Mouse (Mus musculus): ENCODE results near the gene Xrra1.
"Not testable (repeated sequence)": the region's sequence is repeated elsewhere in the genome, so short reads cannot be mapped to it uniquely, and the experiment has no call there.

Gene Xrra1

DNA sequence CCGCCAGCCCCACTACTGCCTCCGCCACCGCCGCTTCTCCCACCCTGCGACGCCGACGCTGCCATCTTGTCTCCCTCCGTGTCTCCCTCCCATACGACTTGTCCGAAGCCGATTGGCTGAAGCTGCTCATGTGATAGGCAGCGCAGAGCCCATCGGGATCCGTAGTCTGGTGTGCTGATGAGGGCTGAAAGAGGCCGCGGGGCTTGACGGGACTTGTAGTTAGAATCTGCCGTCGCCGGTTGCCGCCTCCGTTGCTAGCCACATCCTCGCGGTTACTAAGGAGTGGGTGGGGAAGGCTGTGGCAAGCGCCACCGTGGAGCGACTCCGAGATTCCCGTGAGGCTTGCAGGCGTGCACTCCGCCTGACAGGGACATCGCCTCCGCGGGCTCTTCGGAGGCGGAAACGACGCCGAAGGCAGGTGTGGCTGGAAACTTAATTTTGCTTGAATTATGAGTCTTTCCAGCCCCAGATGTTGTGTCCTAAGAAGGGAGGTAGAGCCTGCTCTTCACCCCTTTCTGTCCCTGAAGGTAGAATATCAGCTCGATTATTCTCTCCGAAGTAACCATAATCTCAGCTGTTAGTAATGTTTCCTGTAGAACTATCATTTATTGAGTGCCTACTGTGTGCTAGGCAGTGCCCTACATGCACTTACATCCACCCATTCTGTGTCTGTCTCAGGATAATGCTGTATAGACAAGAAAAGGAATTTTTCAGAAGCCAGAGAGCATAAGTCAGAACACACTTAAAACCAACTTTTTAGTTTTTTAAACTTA, at the start of gene Xrra1:
TSS of gene Xrra1 (plus strand) at position 304 of the 773 bp plus-strand sequence.
- DNase-seq (ENCODE audit: low spot score), result peak; percentile 97

DNA sequence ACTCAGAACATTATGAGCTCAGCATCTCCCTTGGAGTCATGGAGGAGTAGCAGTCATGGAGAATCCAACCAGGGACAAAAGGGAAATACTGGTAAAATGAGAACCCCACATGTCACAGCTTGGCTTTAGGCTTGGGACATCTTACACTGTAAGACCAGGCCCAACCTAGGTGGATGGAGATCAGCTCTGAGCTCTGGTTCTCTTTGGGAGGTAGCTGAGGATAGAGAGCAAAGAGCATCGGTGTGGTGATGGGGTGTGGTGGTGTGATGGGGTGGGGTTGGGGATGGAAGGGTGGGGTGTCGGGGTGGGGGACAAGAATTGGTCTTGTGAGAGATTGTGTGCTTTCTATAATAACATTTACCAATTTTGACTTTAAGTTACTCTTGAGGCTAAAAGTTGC, 48.1 kb upstream of the Xrra1 start:
- DNase-seq (ENCODE audit: low spot score), result no peak

DNA sequence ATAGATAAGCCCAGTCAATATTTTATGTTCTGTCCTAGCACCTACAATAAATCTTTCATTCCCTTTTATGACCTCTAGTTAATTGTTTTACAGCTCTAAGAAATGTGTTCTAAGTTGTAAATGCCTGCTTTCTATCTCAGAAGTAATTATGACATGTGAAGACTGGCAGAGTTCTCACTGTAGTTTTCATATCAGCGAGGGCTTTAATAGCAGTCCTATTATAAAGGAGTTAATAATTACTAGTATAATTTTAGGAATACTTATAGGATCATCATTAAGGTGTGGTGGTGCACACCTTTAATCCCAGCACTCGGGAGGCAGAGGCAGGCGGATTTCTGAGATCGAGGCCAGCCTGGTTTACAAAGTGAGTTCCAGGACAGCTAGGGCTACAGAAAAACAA, 47.3 kb upstream of the Xrra1 start:
- DNase-seq (ENCODE audit: low spot score), result no peak

DNA sequence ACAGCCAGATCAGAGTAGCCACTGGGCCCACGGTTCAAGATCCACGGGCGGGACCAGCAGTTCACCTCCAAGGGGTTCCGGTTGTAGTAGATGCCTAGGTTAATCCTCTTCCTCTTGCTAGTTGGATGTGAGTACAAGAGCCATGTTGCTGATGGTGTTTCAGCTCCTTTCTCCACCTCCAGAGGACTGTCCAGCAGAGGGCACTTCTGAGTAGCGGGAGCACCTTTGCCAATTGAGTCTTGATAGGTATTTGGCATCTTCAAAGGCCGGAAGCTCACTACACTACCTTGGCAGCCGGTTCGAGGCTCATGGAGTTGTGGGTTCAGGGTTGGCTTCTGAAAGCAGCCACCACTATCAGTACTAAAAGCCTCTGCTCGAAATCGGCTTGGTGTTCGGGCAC, 45.5 kb upstream of the Xrra1 start:
- DNase-seq (ENCODE audit: low spot score), result no peak

DNA sequence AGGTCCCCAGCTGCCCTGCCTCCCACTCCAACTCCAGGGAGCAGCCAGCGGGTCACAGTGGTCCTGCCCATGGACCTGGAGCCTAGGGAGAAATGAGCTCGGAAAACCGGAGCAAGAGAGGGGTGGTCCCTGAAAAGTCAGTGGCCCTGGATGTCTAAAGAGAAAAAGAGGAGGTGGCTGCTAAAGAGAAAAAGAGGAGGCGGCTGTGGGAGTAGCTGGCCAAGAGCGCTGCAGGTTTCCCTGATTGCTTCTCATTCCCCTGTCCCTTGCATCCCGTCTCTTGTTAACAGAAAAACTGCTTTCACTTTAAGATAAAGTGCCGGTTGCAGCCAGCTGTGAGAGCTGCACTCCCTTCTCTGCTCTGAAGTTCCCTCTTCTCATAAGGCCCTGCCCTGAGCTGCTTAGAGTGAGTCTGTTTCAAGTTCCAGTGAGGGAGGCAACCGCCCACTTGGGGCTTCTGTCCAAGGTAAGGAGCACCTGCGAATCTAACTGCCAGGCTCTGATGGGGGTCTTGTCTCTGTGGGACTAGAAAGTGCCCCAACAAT, 40.7 kb upstream of the Xrra1 start:
- DNase-seq (ENCODE audit: low spot score), result not testable (repeated sequence)

DNA sequence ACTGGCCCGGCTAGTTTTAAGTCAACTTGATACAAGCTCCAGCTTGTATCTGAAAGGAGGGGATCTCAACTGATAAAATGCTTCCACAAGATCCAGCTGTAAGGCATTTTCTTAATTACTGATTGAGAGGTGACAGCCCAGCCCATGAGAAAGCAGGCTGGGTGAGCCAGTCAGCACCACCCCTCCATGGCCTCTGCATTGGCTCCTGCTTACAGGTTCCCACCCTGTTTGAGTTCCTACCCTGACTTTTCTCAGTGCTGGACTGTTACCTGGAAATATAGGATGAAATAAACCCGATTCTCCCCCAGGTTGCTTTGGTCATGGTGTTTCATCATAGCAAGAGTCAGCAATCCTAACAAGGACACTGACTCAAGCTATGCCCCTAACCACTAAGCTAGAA, 37.0 kb upstream of the Xrra1 start:
- no peak for DNase-seq (ENCODE audit: low spot score)

DNA sequence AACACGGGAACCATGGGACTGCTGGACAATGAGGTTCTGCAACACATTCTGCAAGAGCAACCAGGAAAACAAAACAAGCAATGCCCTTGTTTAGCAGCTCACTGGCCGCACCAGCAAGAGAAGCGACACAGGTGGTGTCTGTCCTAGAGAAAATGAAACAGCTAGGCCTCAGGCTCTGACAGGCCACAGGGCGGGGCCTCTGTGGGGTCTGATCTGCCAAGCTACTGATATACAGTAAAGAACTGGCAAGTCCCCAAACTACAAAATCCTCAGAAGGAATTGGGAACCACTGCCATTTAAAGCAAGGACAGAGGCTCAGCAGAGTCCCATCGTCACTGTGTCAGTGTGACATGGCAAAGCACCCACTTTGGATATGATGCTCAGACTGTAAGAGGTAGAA, 36.5 kb upstream of the Xrra1 start:
- no peak for DNase-seq (ENCODE audit: low spot score)

DNA sequence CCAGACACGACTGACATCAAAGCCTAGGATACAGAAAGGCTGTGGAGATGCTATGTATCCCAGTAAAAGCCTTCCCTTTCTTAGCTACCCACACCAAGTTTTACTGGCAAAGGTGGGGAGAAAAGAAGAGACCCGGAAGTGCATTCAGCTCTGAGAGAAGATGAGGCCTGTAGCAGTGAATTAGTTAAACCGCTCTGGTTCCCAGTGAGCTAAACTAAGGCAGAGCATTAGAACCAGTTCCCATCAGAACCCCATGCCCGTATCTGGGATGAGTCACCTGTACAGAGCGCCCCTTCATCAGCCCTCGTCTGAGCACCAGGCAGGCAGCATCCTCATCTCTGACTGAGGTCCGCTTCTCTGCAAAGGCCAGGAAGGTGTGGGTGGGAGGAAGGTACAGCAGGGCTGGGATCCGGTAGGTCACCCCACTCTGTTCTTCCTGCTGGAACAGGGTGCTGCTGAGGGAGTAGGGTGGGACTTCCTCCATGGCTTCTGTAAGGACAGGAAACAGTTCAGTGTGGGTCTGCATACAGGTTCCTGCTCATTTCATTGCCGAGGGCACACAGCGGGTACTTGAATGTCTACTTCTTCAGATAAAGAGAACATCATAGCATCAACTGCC, 35.8 kb upstream of the Xrra1 start:
- no peak for DNase-seq (ENCODE audit: low spot score)

DNA sequence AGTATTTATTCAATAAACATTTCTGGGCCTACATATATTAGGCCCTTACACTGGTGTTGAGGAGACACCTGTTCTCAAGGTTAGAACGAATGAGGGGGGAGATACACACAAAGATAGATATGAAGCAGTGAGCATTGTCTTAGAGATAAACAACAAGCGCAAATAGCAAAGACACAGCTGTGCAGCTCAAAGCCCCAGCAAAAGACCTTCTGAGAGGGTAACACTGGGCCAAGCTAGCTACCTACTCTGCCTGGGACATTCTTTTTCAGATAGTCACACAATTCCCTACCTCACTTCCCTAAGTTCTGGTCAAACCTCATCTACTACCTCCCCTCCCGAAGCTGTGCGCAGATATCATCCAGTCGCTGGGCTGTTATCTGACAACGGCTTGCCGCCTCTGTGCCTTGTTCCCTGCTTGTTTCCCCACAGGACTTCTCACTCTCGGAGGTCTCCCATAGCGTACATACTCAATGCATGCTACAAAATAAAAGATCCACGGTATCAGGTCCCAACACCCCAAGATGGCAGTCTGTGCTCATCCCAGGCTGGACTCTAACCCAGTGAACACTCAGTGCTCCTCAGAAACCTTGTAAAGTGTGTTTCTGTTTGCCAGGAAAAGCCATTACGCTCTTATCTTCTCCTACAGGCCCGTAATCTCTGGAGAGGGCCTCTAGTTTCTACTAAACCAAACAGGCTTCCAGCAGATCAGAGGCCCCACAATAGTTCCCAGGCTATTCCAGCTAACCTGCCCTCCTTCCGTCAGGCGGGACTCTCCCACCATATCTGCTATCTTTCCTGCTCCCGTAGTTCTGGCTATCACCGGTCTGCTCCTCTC, 34.0 kb upstream of the Xrra1 start:
- no peak for DNase-seq (ENCODE audit: low spot score)

DNA sequence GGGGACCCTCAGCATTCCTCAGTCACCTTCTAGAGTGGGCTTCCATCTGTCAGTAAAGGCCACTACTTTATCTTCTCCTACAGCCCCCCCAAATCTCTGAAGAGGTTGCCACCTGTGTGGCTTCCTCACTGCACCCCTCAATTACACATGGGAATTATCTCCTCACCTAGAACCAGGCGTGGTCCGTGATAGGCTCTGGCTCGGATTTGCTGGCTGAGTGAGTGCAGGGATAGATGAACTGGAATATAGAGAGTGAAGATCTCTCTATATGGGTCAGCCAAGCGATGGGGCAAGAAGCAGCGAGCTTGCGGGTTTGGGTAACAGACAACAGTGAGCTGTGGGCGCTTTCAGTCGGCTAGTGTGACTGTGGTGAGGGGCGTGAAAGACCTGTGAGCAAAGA, 33.4 kb upstream of the Xrra1 start:
- DNase-seq (ENCODE audit: low spot score), result no peak

DNA sequence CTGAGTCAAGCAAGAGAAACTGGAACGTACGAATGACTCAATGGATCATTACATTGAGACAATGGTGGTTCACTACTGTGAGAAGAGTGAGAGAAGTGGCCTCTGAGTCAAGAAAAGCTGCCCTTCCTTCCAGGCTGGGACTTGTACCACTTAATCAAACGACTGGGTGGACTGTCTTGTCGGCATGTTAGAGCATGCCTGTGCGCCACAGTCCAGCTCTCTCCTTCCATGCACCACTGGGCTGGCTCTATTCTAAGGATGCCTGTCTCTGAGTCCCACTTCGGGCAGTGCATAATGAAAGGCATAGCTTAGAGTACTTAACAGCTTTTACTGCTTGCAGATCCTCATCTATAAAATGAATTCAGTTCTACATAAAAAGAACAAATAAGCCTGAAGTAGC, 32.8 kb upstream of the Xrra1 start:
- DNase-seq (ENCODE audit: low spot score), result no peak

DNA sequence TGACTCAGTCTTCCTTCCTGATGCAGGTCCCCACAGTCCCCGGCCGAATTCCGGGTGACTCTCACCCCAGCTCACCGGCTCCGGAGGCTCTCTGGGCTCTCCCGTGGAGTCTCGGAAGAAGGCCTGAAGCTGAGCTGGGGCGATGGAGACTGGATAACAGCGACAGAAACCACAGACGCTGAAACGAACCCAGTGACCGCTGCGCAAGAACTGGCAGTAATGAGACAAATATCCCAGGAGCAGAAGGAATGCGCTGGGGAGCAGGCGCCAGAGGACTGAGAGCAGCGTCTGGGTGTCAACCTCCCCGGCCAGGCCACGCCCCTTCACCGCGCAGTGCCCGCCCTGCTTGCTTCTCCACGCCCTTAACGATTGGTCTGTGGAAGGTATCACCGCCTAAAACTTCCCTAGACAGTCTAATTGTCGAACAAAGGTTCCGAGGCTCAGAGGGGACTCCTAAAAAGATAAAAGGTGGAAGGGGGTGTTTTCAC, 30.8 kb upstream of the Xrra1 start, which contains the start of gene Neu3:
TSS of gene Neu3 (minus strand) at position 335 of the 488 bp plus-strand sequence.
- DNase-seq (ENCODE audit: low spot score), result peak; percentile 91

DNA sequence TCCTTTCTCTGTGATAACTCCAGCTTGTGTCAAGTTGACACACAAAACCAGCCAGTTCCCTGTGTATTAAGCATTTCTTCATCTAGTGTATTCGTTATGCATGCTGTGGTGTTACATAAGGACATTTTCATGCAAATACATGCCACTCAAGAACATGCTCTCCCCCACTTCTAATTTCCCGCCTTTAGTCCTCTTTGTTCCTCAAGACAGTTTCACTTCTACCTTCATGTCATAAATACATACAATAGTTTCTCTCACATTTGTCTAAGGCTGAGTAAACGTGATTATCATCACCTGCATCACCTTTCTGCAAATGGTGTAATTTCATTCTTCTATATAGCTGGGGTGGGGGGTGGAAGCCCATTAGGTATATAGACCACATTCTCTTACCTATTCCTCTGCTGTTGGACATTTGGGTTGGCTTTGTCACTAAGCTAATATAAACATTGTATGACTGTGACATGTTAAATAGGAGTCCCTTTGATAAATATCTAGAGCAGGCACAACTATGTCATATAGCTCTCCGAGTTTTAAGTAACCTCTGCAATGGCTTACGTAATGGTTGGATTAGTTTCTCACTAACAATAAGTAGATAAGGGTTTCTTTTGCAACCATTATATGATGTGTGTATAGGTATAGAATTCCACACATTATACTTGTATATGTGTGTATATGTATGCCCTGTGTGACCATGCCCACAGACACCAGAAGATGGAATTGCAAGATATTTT, 25.6 kb upstream of the Xrra1 start:
- no peak for DNase-seq (ENCODE audit: low spot score)

DNA sequence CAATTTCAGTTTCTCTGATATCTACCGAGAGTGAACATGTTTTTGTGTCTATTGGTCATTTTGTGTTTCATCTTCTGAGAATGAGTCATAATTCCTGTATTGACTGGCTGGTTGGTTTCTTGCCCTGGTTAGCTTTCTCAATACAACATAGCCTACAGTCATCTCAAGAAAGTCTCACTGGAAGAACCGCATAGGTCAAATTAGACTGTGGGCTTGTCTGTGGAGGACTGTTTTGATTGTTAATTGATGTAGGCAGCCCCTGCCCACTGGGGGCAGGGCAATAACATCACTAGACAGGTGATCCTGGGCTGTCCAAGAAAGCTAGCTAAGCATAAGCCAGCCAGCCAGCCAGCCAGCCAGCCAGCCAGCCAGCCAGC, 25.1 kb upstream of the Xrra1 start:
- DNase-seq (ENCODE audit: low spot score), result no peak

DNA sequence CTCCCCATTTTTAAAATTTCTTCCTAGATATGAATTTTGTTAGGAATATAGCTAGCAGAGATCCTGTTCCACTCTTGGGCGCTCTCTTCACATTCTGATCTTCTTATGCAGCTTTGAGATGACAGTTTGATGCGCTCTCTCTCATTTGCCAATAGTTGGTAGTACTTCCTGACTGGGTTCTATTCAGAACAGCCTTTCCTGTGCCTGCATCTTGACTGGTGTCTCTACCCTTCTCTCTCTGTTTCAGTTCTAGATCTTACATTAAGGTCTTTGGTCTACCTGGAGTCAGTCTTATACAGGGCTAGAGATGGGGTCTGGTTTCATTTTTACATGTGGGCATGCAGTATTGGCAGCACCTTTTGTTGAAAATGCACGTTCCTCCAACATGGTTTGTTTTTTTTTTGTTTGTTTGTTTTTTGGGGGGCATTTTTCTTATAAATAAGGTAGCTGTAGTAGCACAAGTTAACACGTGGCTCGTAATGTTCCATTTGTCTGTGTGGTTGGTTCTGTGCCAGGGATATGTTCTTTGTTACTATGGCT, 24.5 kb upstream of the Xrra1 start:
- DNase-seq (ENCODE audit: low spot score), result no peak

DNA sequence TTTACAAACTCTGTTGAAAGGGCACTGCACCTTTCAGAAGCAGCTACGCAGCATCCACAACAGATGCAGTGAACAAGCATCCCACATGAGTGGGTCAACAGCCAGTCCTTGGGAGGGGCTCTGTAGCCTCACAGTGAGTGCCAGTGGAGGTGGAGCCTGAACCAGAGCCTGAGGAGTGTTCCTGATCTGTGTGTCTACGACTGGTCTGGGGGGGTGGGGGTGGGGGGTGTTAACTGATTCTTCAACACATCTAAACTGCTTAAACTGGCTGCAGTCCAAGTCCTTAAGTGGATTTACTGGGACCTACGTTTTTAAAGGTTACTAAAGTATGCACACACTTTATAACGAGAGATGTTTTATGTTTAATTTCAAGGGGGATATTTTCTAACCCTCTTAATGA, 22.1 kb upstream of the Xrra1 start:
- DNase-seq (ENCODE audit: low spot score), result no peak

DNA sequence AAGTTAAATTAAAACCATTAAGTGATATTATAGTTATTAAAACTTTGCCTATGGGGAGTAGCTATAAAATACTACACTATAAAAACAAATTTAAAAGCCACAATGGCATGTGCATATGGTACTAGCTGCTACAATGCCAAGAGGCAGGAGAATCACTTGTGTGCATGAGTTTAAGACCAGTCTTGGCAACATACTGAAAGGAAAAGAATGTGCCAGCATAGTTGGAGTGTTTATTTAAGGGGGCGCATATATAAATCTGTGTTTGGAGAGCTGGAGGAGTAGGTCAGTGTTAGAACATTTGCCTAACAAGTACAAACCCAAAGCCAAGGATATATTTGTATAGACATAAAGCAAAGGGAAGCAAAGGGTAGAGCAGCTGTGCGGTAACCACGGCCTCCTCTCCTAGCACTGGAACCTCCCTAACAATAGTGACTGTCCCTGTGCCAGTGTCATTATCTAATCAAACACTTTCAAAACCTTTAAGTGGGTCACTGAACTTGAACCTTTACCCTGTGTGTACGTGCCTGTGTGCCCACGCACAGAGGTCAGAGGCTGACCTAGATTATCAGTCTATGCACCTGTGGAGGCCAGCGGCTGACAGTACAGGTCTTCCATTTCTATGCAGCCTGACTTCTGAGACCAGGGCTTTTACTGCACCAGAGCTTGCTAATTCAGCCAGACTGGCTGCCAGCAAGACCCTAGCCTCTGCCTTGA, 21.4 kb upstream of the Xrra1 start:
- DNase-seq (ENCODE audit: low spot score), result no peak

DNA sequence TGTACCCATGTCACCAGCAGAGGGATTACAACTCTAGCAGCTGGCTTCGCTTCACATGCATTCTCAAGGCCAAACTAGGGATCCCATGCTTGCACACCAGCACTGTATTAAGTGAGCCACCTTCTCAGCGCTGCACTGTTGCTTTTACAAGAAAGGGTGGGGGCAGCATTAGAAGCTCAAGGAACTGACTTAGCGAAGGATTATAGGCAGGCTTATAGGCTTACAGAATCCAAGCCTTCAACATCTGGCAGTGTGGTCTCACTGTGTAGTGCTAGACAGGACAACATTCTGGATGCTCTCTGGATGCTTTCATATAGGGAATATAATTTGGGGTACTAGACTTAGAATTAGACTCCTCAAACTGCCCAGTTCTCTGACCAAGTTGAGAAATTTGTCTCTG, 20.7 kb upstream of the Xrra1 start:
- no peak for DNase-seq (ENCODE audit: low spot score)

DNA sequence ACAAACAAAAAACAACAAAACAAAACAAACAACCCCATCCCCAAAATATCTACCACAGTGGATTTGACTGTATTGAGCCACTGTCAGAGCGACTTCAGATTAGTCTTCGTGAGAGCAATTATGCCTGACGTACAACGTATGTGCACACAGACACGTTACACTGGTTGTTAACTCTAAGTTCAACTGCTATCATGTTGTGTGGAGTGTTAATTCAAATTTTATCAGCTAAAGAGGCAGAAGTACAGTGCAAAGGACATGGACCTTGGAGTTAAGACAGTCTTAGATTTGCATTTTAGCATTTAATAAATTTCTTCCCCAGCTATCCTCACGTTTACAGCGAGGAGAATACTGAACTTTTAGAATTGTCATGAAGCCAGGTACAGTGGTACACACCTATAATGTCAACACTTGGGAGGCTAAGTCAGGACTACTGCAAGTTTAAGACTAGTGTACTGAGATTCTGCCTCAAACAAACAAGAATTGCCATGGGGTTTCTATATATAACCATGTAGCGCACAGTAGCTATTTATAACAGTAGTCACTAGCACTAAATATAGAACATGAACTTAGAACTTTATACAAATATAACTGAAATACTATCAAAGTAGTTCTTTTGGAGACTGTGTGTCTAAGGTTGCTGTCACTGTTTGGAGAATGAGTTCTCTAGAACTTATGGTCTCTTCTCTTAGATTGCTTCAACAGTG, 13.2 kb upstream of the Xrra1 start:
- no peak for DNase-seq (ENCODE audit: low spot score)

DNA sequence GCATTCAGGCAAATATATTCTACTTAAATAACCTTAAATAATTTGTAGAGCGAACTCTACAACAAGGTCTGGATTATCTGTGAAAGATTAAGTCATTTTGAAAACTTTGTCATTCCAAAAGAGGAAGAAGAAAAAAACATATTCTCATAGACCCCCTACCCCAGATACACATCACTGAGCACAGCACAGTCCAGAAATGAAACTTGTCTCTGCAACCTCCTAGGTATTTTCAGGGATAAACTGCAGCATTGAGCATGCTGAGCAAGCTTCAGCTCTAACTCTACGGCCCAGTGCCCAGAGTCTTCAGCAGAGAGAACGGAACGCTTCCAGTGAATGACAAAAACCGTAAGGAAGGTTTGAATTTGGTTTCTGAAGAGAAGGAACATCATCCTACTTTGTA, 8.4 kb upstream of the Xrra1 start:
- DNase-seq (ENCODE audit: low spot score), result no peak

Measured in ovary, adult 18-20 months (tissue).